Mouse (Mus musculus) bone marrow, adult 2 months (tissue): ENCODE data around the gene Timeless. TPM values are rescaled to one million over a fixed set of nuclear protein-coding genes. Genes with fewer than 3 reads are reported as not detected.

ENCODE experiments used
- H3K27ac ChIP-seq: fragments of 200-500 bp; 2 replicates; pipeline ENCODE4 v1.5.1; 2012; ENCODE audit warnings: low read depth, mild to moderate bottlenecking, control low read depth, inconsistent platforms, low read length; ENCODE audit not compliant: control insufficient read depth, poor library complexity, insufficient read depth
- H3K4me1 ChIP-seq: fragments of 200-500 bp; 2 replicates; pipeline ENCODE4 v1.6.1; 2011; ENCODE audit warnings: low read length; ENCODE audit not compliant: control insufficient read depth, insufficient read depth
- H3K4me3 ChIP-seq: fragments of 200-500 bp; replicated peaks from 2 replicates; pipeline ENCODE3; 2011; ENCODE audit warnings: mild to moderate bottlenecking, low read depth, low read length, control low read depth; ENCODE audit not compliant: control insufficient read depth
- CTCF ChIP-seq: fragments of 200-500 bp; IDR thresholded peaks from 2 replicates; pipeline ENCODE4 v1.5.1; 2011; ENCODE audit warnings: low read length, control low read depth; ENCODE audit not compliant: control insufficient read depth, insufficient read depth
- POLR2A ChIP-seq: fragments of 200-500 bp; IDR thresholded peaks from 2 replicates; pipeline ENCODE4 v1.6.1; 2011; ENCODE audit warnings: low read depth, mild to moderate bottlenecking, control low read depth, low read length, borderline replicate concordance; ENCODE audit not compliant: control insufficient read depth
- WGBS: fragments of 180-500 bp; shearing (Covaris S2); methylation state at CpG from one replicate; pipeline ENCODE4 v1.1.7; 2018; 5-methylcytosine and 5-hydroxymethylcytosine counted together
- polyA plus RNA-seq: library from polyadenylated mRNA; stranded (reverse); fragments of >200 nt; gene quantifications from 2 replicates; pipeline ENCODE4 v1.2.4, GENCODE M21; 2011; ENCODE audit warnings: low replicate concordance; ENCODE audit not compliant: missing spikeins, insufficient read depth, insufficient read length

The Timeless gene
- polyA plus RNA-seq, 1 experiment: 61.1 TPM

GRCm38 (mm10) chr10:128298702-128299171 is 66.9 kb downstream of the Timeless start, which contains the start of gene Il23a:
Gene Il23a (minus strand): TSS chr10:128298752.
- WGBS: 51% methylated on average over 11 of the region's 11 CpGs
- peak within 1 kb of the TSS; percentile 44 for H3K27ac ChIP-seq

GRCm38 (mm10) chr10:128302357-128302756 is 70.5 kb downstream of the Timeless start:
- TF ChIP-seq POLR2A: no peak
- no peak for TF ChIP-seq CTCF
- Histone ChIP-seq H3K27ac (no peak overlapping the region), H3K4me1 (peaks cover 5% of the 10 kb centered on the region; the same call in 1 of the 2 replicates), H3K4me3 (no peak overlapping the region)
- 20% methylated on average over 3 of the region's 3 CpGs for WGBS

More at GRCm38 (mm10) chr10:128298702-128299171, 66.9 kb downstream of the Timeless start, which contains the start of gene Il23a:
- peaks cover 3% of the 10 kb centered on the region; the same call in 1 of the 2 replicates for H3K4me1 ChIP-seq
- H3K4me3 ChIP-seq: no peak within 1 kb of the TSS
- TF ChIP-seq POLR2A: no peak

Other genes starting within 250 kb of the Timeless start
- gene Hsd17b6, start 224.5 kb upstream of the Timeless start, polyA plus RNA-seq: 0.90 and 1.4 TPM in 2 replicates
- gene Prim1, start 216.9 kb upstream of the Timeless start, polyA plus RNA-seq: 57.7 and 89.8 TPM in 2 replicates
- gene Naca, start 196.5 kb upstream of the Timeless start, polyA plus RNA-seq: 429 and 585 TPM in 2 replicates
- gene Ptges3, start 173.1 kb upstream of the Timeless start, polyA plus RNA-seq: 102 and 168 TPM in 2 replicates
- 369 and 567 TPM in 2 replicates for gene Atp5b, start 148.8 kb upstream of the Timeless start, polyA plus RNA-seq
- gene Baz2a, start 140.5 kb upstream of the Timeless start, polyA plus RNA-seq: 31.8 and 64.0 TPM in 2 replicates
- gene Rbms2, start 51.8 kb upstream of the Timeless start, polyA plus RNA-seq: 5.9 and 16.2 TPM in 2 replicates
- 1.3 and 3.2 TPM in 2 replicates for gene Gls2, start 37.6 kb upstream of the Timeless start, polyA plus RNA-seq
- gene Spryd4, start 20.3 kb upstream of the Timeless start, polyA plus RNA-seq: 5.1 and 5.3 TPM in 2 replicates
- gene Mip, start 6.2 kb upstream of the Timeless start, polyA plus RNA-seq: not detected in 2 replicates
- gene Apon, start 22.0 kb downstream of the Timeless start, polyA plus RNA-seq: 3.2 and 4.4 TPM in 2 replicates
- 2.6 and 4.0 TPM in 2 replicates for gene Apof, start 36.6 kb downstream of the Timeless start, polyA plus RNA-seq
- gene Stat2, start 38.5 kb downstream of the Timeless start, polyA plus RNA-seq: 32.7 and 54.1 TPM in 2 replicates
- gene Il23a, start 66.7 kb downstream of the Timeless start, polyA plus RNA-seq: 1.5 and 2.1 TPM in 2 replicates
- 20.1 and 32.1 TPM in 2 replicates for gene Pan2, start 71.3 kb downstream of the Timeless start, polyA plus RNA-seq
- 31.1 and 52.5 TPM in 2 replicates for gene Cnpy2, start 90.4 kb downstream of the Timeless start, polyA plus RNA-seq
- 61.9 and 64.4 TPM in 2 replicates for gene Cs, start 105.7 kb downstream of the Timeless start, polyA plus RNA-seq
- gene Coq10a, start 136.9 kb downstream of the Timeless start, polyA plus RNA-seq: 10.7 and 22.9 TPM in 2 replicates
- gene Ankrd52, start 145.1 kb downstream of the Timeless start, polyA plus RNA-seq: 14.5 and 17.1 TPM in 2 replicates
- gene Slc39a5, start 169.2 kb downstream of the Timeless start, polyA plus RNA-seq: not detected in 2 replicates
- 26.4 and 40.0 TPM in 2 replicates for gene Nabp2, start 179.4 kb downstream of the Timeless start, polyA plus RNA-seq
- 8.5 and 17.3 TPM in 2 replicates for gene Rnf41, start 179.6 kb downstream of the Timeless start, polyA plus RNA-seq
- gene Smarcc2, start 227.2 kb downstream of the Timeless start, polyA plus RNA-seq: 45.0 and 74.4 TPM in 2 replicates